Mouse (Mus musculus): ENCODE results near the gene Zfp60. TPM values are rescaled to one million over a fixed set of nuclear protein-coding genes. Genes with fewer than 3 reads are reported as not detected.
A peak's percentile ranks its signal among the peaks of the same experiment; 100 is the strongest.

Zfp60 gene
- polyA plus RNA-seq, 1 experiment = 2.0 TPM

GRCm38 (mm10) chr7:27710402-27710801, 20.8 kb upstream of the Zfp60 start:
- Histone ChIP-seq H3K27me3 (ENCODE audit: control insufficient read depth, insufficient read depth, insufficient read length) (no peaks in the 10 kb centered on the region), H3K36me3 (ENCODE audit: control insufficient read depth, insufficient read depth) (no peaks in the 10 kb centered on the region), H3ac (ENCODE audit: control insufficient read depth, insufficient read length) (no peak overlapping the region), H3K4me2 (ENCODE audit: low read depth) (no peak overlapping the region), H3K4me3 (no peak overlapping the region), H3K79me2 (ENCODE audit: control insufficient read depth, insufficient read depth) (no peaks in the 10 kb centered on the region)
- TF ChIP-seq MAX (IDR thresholded peaks at IDR 0.05; ENCODE audit: low read depth) = no peak
- no peak for TF ChIP-seq E2F4 (IDR thresholded peaks at IDR 0.05; ENCODE audit: insufficient read depth)
- TF ChIP-seq TCF3 (IDR thresholded peaks at IDR 0.05; ENCODE audit: insufficient read length, low read depth) = no peak
- no peak for TF ChIP-seq TCF12 (IDR thresholded peaks at IDR 0.05; ENCODE audit: insufficient read depth, poor library complexity, severe bottlenecking)
- TF ChIP-seq POLR2A (IDR thresholded peaks at IDR 0.05; ENCODE audit: insufficient read length, low read depth) = no peak
- TF ChIP-seq MYOG (IDR thresholded peaks at IDR 0.05; ENCODE audit: control insufficient read depth in 1 of 3, insufficient read depth in 1 of 3, insufficient read length in 2 of 3, low read depth in 2 of 3) = no peak
- no peak for TF ChIP-seq USF1 (IDR thresholded peaks at IDR 0.05; ENCODE audit: low read depth)
- TF ChIP-seq MYOD1 (IDR thresholded peaks at IDR 0.05; ENCODE audit: control insufficient read depth in 1 of 3, insufficient read length in 2 of 3, low read depth in 2 of 3) = no peak
- TF ChIP-seq SRF (IDR thresholded peaks at IDR 0.05; ENCODE audit: control insufficient read depth, insufficient read length, low read depth) = no peak
- no peak for TF ChIP-seq REST (IDR thresholded peaks at IDR 0.05; ENCODE audit: insufficient read depth, insufficient read length)
- TF ChIP-seq CEBPB (IDR thresholded peaks at IDR 0.05; ENCODE audit: insufficient read depth, poor library complexity, severe bottlenecking) = no peak
- TF ChIP-seq POLR2AphosphoS2 (IDR thresholded peaks at IDR 0.05; ENCODE audit: insufficient read length, low read depth) = no peak

- Histone ChIP-seq H3K36me3 (ENCODE audit: control insufficient read depth, insufficient read depth) (no peaks in the 10 kb centered on the region), H3K79me2 (ENCODE audit: control insufficient read depth, insufficient read depth) (no peaks in the 10 kb centered on the region), H3K4me3 (no peak overlapping the region), H3K27me3 (ENCODE audit: control insufficient read depth, insufficient read depth, insufficient read length) (no peaks in the 10 kb centered on the region), H3ac (ENCODE audit: control insufficient read depth, insufficient read length) (no peak overlapping the region), H3K4me2 (ENCODE audit: low read depth) (no peak overlapping the region)
- no peak for TF ChIP-seq MAX (IDR thresholded peaks at IDR 0.05; ENCODE audit: low read depth)
Measured at GRCm38 (mm10) chr7:27721951-27722350, 9.2 kb upstream of the Zfp60 start.

GRCm38 (mm10) chr7:27725566-27726538, 5.3 kb upstream of the Zfp60 start:
- Histone ChIP-seq H3ac (ENCODE audit: control insufficient read depth, insufficient read length) (no peak overlapping the region), H3K79me2 (ENCODE audit: control insufficient read depth, insufficient read depth) (no peaks in the 10 kb centered on the region), H3K27me3 (ENCODE audit: control insufficient read depth, insufficient read depth, insufficient read length) (no peaks in the 10 kb centered on the region), H3K36me3 (ENCODE audit: control insufficient read depth, insufficient read depth) (no peaks in the 10 kb centered on the region), H3K4me3 (no peak overlapping the region), H3K4me2 (ENCODE audit: low read depth) (peak overlapping the region; percentile 42)
- TF ChIP-seq USF1 (IDR thresholded peaks at IDR 0.05; ENCODE audit: low read depth) (no peak), POLR2A (IDR thresholded peaks at IDR 0.05; ENCODE audit: insufficient read length, low read depth) (no peak), TCF12 (IDR thresholded peaks at IDR 0.05; ENCODE audit: insufficient read depth, poor library complexity, severe bottlenecking) (no peak), TCF3 (IDR thresholded peaks at IDR 0.05; ENCODE audit: insufficient read length, low read depth) (no peak), CEBPB (IDR thresholded peaks at IDR 0.05; ENCODE audit: insufficient read depth, poor library complexity, severe bottlenecking) (no peak), POLR2AphosphoS2 (IDR thresholded peaks at IDR 0.05; ENCODE audit: insufficient read length, low read depth) (no peak)

DNA sequence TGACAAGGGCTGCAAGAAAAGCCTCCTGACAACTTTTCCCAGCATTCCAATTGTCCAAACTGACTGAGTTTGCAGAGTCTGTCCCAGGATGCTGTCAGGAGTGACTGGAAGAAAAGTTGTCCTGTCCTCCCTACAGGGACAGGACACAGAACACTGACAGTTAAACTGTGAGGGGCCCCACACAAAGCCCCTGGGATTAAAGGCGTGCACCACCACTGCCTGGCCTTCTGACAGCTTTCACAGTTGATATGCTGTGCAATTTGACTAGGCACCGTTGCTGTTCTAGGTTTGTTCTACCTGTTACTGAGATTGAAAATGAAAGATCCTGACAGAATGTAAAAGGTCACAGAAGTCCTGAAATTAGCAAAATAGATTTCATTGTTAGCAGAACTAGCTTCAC, 3.7 kb upstream of the Zfp60 start:
- no peak overlapping the region for H3K4me3 ChIP-seq
- no peaks in the 10 kb centered on the region for H3K36me3 ChIP-seq (ENCODE audit: control insufficient read depth, insufficient read depth)
- H3ac ChIP-seq (ENCODE audit: control insufficient read depth, insufficient read length) = no peak overlapping the region
- no peak for TF ChIP-seq CEBPB (IDR thresholded peaks at IDR 0.05; ENCODE audit: insufficient read depth, poor library complexity, severe bottlenecking)
- no peak for TF ChIP-seq TCF3 (IDR thresholded peaks at IDR 0.05; ENCODE audit: insufficient read length, low read depth)
- TF ChIP-seq SRF (IDR thresholded peaks at IDR 0.05; ENCODE audit: control insufficient read depth, insufficient read length, low read depth) = no peak
- TF ChIP-seq POLR2AphosphoS2 (IDR thresholded peaks at IDR 0.05; ENCODE audit: insufficient read length, low read depth) = no peak
- no peak for TF ChIP-seq E2F4 (IDR thresholded peaks at IDR 0.05; ENCODE audit: insufficient read depth)
- no peak for TF ChIP-seq MAX (IDR thresholded peaks at IDR 0.05; ENCODE audit: low read depth)
- TF ChIP-seq POLR2A (IDR thresholded peaks at IDR 0.05; ENCODE audit: insufficient read length, low read depth) = no peak
- TF ChIP-seq MYOG (IDR thresholded peaks at IDR 0.05; ENCODE audit: control insufficient read depth in 1 of 3, insufficient read depth in 1 of 3, insufficient read length in 2 of 3, low read depth in 2 of 3) = no peak
- TF ChIP-seq MYOD1 (IDR thresholded peaks at IDR 0.05; ENCODE audit: control insufficient read depth in 1 of 3, insufficient read length in 2 of 3, low read depth in 2 of 3) = no peak
- no peak for TF ChIP-seq REST (IDR thresholded peaks at IDR 0.05; ENCODE audit: insufficient read depth, insufficient read length)
- no peak for TF ChIP-seq TCF12 (IDR thresholded peaks at IDR 0.05; ENCODE audit: insufficient read depth, poor library complexity, severe bottlenecking)
- TF ChIP-seq USF1 (IDR thresholded peaks at IDR 0.05; ENCODE audit: low read depth) = no peak
- peaks cover 10% of the 10 kb centered on the region for H3K79me2 ChIP-seq (ENCODE audit: control insufficient read depth, insufficient read depth)
- no peaks in the 10 kb centered on the region for H3K27me3 ChIP-seq (ENCODE audit: control insufficient read depth, insufficient read depth, insufficient read length)
- H3K4me2 ChIP-seq (ENCODE audit: low read depth) = no peak overlapping the region

DNA sequence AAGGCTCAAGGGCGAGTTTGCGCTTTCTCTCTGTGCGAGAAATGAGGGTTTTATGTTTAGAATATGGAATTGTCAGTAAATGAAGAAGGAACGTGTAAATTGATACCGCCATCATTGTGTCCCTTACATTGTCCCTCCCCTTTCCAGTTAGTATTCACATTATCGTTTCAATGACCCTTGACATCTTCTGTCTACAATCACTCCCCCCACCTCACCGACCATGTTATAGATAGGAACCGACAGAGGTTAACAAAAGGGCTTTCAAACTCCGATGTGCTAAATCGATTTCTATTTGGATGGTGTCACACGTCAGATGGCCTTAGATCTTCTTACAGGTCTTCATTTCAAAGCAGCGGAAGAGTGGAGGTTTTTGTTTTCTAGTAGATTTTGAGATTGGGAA, 757 bp downstream of the Zfp60 start:
- Histone ChIP-seq H3K79me2 (ENCODE audit: control insufficient read depth, insufficient read depth) (peaks cover 45% of the 10 kb centered on the region), H3K4me3 (peak overlapping the region; percentile 61), H3K4me2 (ENCODE audit: low read depth) (peak overlapping the region; percentile 75), H3ac (ENCODE audit: control insufficient read depth, insufficient read length) (peak overlapping the region; percentile 77), H3K36me3 (ENCODE audit: control insufficient read depth, insufficient read depth) (no peaks in the 10 kb centered on the region), H3K27me3 (ENCODE audit: control insufficient read depth, insufficient read depth, insufficient read length) (no peaks in the 10 kb centered on the region)
- TF ChIP-seq MAX (IDR thresholded peaks at IDR 0.05; ENCODE audit: low read depth) (no peak), SRF (IDR thresholded peaks at IDR 0.05; ENCODE audit: control insufficient read depth, insufficient read length, low read depth) (no peak), POLR2AphosphoS2 (IDR thresholded peaks at IDR 0.05; ENCODE audit: insufficient read length, low read depth) (no peak), TCF3 (IDR thresholded peaks at IDR 0.05; ENCODE audit: insufficient read length, low read depth) (no peak), MYOD1 (IDR thresholded peaks at IDR 0.05; ENCODE audit: control insufficient read depth in 1 of 3, insufficient read length in 2 of 3, low read depth in 2 of 3) (no peak), MYOG (IDR thresholded peaks at IDR 0.05; ENCODE audit: control insufficient read depth in 1 of 3, insufficient read depth in 1 of 3, insufficient read length in 2 of 3, low read depth in 2 of 3) (no peak), USF1 (IDR thresholded peaks at IDR 0.05; ENCODE audit: low read depth) (no peak), CEBPB (IDR thresholded peaks at IDR 0.05; ENCODE audit: insufficient read depth, poor library complexity, severe bottlenecking) (no peak), TCF12 (IDR thresholded peaks at IDR 0.05; ENCODE audit: insufficient read depth, poor library complexity, severe bottlenecking) (no peak)

Data from myocyte (in vitro differentiated cells).